Mouse (Mus musculus): Measurements from ENCODE around the gene Riok1.

The Riok1 gene

GRCm38 (mm10) chr13:38064854-38065663, 28.3 kb downstream of the Riok1 start:
- no peak for DNase-seq (ENCODE audit: low spot score)

DNA sequence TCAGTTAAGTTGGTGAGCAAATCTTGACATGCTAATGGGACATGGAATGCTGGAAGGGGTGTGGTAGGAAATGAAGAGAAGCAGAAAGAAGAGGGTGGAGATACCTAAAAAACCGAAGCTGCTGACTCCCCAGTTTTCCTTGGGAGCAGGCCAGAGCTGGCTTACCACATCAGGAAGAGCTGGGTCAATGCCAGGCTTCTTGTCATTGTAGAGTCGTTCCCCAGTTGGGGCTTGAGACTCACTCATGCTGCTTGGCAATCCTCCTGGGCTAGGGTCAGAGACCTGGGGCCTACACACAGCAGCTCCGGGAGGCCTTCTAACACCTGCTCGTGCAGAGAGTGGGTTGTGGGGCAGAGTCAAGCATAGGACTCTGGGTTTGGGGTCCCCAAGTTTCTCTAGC, 34.1 kb downstream of the Riok1 start:
- no peak for DNase-seq (ENCODE audit: low spot score)

- DNase-seq (ENCODE audit: low spot score), result no peak
These were observed 36.8 kb downstream of the Riok1 start for GRCm38 (mm10) chr13:38073374-38074307.

GRCm38 (mm10) chr13:38074404-38074803, 37.6 kb downstream of the Riok1 start:
- DNase-seq (ENCODE audit: low spot score), result no peak

DNA sequence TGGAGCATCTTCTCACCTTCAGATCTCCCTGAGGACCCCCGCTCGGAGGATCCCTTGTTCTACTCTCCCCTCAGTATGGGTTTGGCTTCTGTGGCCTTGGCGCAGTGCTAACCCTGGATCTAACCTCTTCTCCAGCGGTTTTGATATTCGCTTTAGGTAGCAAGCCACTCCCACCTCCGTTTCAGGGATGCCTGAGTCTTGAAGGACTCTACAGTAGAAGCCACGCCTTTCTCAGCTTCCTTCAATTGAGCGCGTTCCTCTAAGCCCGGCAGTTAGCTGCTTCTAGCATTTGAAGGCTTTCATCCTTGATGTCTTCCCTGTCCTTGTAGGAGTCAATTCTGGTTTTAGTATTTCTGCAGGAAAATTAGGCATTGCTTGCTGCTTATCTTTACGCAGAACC, 40.3 kb downstream of the Riok1 start:
- DNase-seq (ENCODE audit: low spot score), result no peak

- no peak for DNase-seq (ENCODE audit: low spot score)
These were observed 42.0 kb downstream of the Riok1 start for GRCm38 (mm10) chr13:38078836-38079235.

- no peak for DNase-seq (ENCODE audit: low spot score)
These were observed 42.6 kb downstream of the Riok1 start for GRCm38 (mm10) chr13:38079366-38079765.

DNA sequence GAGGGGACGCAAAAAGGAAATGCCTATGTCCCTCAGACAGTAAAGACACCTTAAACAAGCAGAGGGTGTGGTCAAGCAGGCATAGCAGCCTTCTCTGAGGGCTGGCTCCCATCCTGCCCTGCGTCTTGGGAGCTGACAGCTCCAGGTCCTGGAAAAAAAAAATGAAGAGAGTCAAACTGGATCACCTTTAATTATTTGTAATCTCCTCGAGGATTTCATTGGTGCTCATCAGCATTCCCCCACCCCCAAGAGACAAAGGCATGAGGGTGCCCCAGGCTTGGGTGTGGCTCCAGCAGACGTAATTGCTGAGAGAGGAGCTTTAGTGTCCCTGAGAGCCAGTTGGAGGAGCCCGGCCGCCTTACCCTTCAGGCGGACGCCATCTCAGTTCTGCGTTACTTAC, 43.2 kb downstream of the Riok1 start:
- DNase-seq (ENCODE audit: low spot score), result no peak

GRCm38 (mm10) chr13:38080725-38081124, 43.9 kb downstream of the Riok1 start:
- DNase-seq (ENCODE audit: low spot score), result no peak

DNA sequence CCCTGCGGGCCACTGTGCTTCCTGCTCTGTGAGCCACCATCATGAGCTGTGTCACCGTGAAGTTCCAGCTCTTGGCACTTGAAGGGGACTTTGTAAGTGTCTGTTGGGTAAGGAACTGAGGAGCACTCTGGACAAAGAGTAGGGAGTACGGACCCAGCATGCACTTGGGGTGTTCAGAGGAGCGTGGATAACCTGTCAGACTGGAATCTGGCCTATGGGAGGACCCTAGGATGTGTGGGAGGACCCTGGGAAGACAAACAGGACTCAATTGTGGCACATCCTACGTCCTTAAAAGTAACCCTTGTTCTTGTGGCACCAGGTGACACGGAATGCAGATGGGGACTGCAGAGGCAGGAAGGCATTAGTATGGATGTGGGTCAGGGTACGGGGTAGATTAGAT, 44.4 kb downstream of the Riok1 start:
- DNase-seq (ENCODE audit: low spot score), result no peak

DNA sequence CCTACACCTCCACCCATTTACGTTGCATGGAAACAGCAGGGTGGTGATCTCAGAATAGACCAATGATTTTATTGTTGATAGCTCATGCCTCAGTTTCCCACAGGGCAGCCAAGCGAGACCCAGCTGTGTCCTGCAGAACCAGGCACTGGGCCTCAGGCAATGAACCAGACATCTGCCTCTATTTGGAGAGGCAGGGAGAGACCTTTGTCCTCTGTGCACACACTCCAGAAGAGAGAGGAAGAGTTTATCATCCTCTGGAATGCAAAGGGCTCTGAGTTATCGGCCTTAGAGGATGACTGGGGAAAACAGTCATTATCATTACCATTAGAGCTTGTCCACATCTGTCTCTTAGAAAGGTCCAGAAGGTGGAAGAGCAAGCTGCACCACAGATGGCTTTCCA, 49.9 kb downstream of the Riok1 start:
- no peak for DNase-seq (ENCODE audit: low spot score)

GRCm38 (mm10) chr13:38088008-38088407, 51.2 kb downstream of the Riok1 start:
- DNase-seq (ENCODE audit: low spot score), result no peak

GRCm38 (mm10) chr13:38089449-38089848, 52.7 kb downstream of the Riok1 start:
- DNase-seq (ENCODE audit: low spot score), result no peak

DNA sequence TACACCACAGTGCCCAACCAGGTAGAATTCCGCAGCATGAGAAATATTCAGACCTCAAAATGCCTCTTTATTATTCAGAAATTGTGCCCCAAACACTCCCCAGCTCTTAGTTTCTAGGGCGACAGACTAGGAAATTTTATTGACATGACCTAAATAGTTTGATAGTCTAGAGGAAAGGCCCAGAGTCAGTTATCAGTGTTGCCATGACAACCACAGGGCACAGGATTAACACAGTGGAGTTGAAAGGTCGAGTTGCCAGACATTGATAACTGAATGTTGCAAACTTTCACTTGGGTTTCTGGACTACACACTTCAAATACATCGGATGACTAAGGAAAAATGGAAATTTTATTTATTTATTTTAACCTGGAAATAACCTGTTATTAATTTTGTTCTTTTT, 53.1 kb downstream of the Riok1 start:
- DNase-seq (ENCODE audit: low spot score), result no peak

- DNase-seq (ENCODE audit: low spot score), result no peak
These were observed 59.4 kb downstream of the Riok1 start for GRCm38 (mm10) chr13:38096207-38096606.

DNA sequence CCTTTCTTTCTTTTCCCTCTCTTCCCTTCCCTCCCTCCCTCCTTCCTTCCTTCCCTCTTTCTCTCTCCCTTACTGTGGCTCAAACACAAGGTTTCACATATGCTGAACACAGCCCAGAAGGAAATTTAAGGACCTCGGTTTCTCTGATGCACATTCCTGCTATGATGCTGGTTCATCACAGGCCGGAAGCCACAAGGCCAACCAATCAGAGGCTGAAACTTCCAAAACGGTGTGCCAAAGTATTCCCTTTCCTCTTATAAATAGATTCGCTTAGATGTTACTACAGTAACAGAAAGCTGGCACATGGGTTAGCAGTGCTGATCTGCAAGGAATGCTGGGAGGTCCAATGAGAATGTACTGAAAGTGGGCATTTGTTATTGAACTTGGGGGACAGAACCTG, 66.6 kb downstream of the Riok1 start:
- DNase-seq (ENCODE audit: low spot score), result no peak

DNA sequence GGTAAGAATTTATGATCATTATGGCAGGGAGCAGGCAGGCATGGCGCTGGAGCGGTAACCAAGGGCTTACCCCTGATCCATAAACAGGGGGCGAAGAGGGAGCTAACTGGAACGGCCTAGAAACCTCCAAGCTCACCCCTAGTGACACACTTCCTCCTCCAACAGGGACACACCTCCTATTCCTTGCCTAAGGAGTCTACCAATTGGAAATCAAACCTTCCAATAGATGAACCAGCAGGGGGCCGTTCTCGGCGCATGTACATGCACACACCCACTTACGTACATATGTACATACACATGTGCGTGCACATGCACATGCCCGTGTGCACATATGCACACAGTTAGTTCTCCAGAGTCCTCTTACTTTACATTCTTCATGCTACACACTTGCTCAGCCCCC, 67.7 kb downstream of the Riok1 start:
- no peak for DNase-seq (ENCODE audit: low spot score)

DNA sequence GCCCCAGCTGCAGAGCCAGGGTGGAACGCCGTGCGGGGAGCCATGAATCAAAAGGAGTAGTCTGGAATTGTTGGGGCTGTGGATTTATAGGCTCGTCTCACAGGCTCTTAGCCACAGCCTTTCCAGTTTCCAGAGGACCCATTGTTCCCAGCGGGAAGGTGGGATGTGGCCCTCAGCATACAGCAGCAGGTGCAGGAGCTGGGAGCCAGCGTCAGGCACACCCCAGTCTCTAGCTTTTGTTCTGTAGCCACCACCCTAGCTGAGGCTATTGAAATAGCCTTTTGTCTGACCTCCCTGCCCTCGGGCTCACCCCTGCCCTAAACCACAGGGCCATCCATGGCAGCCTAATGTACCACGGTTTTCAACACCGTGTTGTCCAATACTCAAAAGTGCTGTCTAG, 72.3 kb downstream of the Riok1 start:
- no peak for DNase-seq (ENCODE audit: low spot score)
